Mouse (Mus musculus) cortical plate, adult 2 months (tissue): Measurements from ENCODE around the gene Slc26a10.

Experiments used
- CTCF ChIP-seq: fragments of 200-500 bp; IDR thresholded peaks from 2 replicates; pipeline ENCODE4 v1.5.1; 2011; ENCODE audit warnings: mild to moderate bottlenecking, control low read depth, low read length; ENCODE audit not compliant: insufficient read depth; ENCODE audit errors: extremely low read depth
- POLR2A ChIP-seq: fragments of 200-500 bp; IDR thresholded peaks from 2 replicates; pipeline ENCODE4 v1.6.1; 2011; ENCODE audit warnings: mild to moderate bottlenecking, low read length, control low read depth; ENCODE audit not compliant: insufficient read depth; ENCODE audit errors: extremely low read depth

DNA sequence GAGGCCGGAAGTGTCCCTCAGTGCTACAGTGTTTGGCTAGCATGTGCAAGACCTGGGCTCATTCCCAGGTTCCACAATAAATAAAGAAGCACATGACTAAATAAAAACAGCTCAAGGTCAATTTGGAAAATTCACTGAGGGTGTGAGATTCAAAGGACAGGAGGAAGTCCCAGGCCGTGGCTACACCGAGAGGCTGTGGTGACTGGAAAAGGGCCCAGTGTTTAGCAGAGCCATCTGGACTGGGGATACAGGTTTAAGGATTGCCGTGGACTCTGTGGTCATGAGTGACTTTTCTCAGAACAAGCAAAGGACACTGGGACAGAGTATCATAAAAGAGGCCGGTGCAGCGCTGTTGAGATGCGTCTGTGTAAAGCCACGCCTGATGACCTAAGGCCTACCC is 32.8 kb upstream of the Slc26a10 start:
- no peak for TF ChIP-seq POLR2A
- no peak for TF ChIP-seq CTCF
